Mouse (Mus musculus) thymus, postnatal 36 days (tissue): ENCODE measurements around the gene Tmem86a.
A peak's percentile ranks its signal among the peaks of the same experiment; 100 is the strongest.

Source experiments
- DNase-seq, 2 experiments: peaks; one replicate each; pipeline ENCODE4 v3.0.0; 2022; ENCODE audit warnings: mixed read lengths in 2 of 2

The Tmem86a gene

DNA sequence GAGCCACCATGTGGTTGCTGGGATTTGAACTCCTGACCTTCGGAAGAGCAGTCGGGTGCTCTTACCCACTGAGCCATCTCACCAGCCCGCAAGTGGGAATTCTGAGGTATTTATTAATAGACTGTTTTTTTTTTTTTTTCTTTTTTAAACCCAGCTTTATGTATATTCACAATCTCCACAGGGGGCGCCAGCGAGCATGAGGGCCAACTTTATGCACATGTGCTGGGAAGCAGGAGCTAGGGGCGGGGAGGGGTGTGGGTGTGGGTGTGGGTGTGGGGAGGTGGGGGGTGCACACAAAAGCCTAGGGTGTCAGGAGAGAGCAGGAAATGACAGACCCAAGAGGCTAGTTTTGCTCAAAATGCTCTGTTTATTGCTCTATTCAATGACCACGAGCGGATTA lies 27.1 kb downstream of the Tmem86a start:
- DNase-seq: peak; percentile 46 to 52

DNA sequence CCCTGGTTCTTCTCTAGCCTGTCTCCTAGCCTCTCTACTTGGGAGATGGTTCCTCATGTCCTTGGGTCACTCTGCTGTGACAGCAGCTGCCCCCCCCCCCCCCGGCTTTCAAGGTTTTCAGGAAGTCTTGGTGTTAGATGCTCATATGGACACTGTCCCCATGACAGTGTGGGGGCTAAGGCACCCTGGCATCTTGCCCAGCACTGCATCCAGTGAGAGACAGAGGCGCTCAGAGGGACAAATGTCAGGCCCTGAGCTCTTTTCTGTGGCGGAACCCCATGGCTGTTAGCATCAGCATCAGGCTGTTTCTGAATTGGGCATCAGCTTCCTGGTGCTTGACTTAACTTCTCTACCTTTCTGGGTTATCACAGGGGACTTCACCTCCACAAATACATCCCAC lies 30.5 kb downstream of the Tmem86a start:
- DNase-seq: no peak

DNA sequence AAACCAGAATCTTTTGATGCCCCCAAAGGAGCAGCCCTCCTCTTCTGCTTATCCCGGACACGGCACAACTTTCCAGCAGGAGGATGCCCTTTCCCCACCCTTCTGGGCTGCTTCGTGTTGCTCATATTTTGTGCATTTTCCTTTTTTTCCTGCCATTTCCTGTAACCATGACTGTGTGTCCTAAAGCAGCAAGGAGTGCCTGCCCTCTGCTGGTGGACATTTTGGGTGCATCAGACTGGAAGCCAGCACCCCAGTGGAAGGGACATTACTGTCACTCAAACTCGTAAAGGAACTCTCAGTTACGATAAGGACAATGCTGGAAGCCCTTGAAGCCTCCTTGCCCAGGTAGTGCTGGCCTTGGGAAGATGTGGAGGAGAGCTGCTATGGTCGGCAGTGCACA lies 30.9 kb downstream of the Tmem86a start:
- DNase-seq: peak; percentile 64 to 71

DNA sequence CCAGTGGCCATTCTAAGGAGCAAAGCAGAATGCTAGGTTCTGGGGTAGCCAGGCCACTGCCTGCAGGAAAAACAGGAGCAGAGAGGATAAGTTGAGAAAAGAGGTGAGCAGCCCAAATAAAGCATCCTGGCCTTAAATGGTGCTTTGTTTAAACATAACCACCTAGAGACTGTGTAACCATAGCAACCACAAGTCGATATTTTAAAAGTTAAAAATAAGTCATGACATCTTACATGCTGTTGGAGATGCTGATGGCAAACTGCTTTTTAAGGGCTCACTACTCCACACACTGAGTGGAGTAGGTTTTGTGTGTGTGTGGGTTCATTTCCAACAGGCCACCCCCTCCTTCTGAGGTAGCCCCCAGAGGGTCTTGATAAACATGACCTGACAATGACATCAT lies 34.7 kb downstream of the Tmem86a start:
- no peak for DNase-seq

DNA sequence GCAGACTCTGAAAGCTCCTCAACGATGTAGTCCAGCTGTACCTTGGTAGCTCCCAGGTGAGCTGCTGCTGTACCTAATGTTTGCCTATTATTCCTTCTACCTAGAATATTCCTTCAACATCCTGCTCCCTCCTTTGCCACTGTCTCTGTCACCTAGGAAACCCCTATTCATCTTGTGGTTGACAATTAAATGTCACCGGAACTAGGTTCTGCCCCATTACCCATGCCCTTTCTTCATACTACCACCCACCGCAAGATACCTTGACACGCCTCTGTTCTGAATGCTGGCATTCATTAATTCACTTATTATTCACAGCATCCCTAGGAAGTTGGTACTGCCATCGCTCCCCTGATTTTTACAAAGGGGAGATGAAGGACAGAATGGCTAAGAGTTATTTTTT lies 43.5 kb downstream of the Tmem86a start:
- DNase-seq: no peak

- DNase-seq: no peak
Observed at GRCm38 (mm10) chr7:47094969-47095368, 44.6 kb downstream of the Tmem86a start.

DNA sequence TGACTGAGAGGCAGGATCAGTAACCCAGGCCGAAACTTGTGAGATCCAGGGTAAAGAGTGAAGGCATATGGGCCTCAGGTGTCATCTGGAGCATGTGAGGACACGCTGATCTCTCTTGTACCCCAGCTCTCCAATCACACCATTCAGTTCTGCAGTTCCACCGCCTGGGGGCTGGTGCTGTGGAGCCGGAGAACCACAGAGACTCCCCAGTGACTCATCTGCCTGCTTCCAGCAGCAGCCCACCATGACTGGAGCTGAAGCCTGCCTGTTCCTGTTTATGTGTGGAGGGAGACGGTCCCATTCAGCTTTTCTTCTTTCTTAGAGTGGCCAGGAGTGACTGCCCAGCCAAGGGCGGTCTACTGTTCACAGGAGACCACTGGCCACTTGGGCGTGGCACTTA lies 47.6 kb downstream of the Tmem86a start:
- no peak for DNase-seq

GRCm38 (mm10) chr7:47099306-47099705 lies 48.9 kb downstream of the Tmem86a start:
- no peak for DNase-seq

DNA sequence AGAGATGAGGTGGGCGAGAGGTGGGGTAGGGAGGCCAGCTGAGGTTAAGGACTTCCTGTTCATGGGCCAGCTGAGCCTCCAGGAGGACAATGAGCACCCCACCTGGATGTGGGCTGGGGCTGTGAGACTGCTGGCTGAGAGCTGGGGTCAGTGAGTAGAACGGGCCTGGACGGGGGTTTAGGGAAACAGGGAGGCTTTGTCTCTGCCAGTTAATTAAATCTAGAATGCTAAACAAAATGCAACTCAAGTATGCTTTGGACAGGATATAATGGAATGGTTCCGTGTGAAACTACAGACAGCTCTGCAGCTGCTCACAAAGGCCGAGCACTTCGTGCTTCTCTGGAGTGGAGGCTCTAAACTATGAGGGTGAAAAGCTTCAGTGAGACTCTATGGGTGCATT lies 50.2 kb downstream of the Tmem86a start:
- DNase-seq: no peak

- DNase-seq: no peak
Observed at GRCm38 (mm10) chr7:47102970-47103369, 52.6 kb downstream of the Tmem86a start.

- DNase-seq: peak; percentile 32 to 40
Observed at GRCm38 (mm10) chr7:47103671-47104414, 53.4 kb downstream of the Tmem86a start.
